Mouse (Mus musculus) midbrain, postnatal 0 days (tissue): ENCODE results near the gene Slc25a29. TPM values are rescaled to one million over a fixed set of nuclear protein-coding genes. Genes with fewer than 3 reads are reported as not detected.
A peak's percentile ranks its signal among the peaks of the same experiment; 100 is the strongest.

ENCODE experiments used
- ATAC-seq: fragments of 200-750 bp; cut with Nextera tagmentation; 2 replicates; pipeline ENCODE4 v1.8.0; 2017; ENCODE audit warnings: moderate number of reproducible peaks, mild to moderate bottlenecking, moderate TSS enrichment, moderate library complexity; ENCODE audit not compliant: low FRiP score
- DNase-seq: peaks from one replicate; pipeline ENCODE4 v3.0.0-alpha.2; 2015; ENCODE audit warnings: low spot score
- H3K27ac ChIP-seq: fragments of 300-500 bp; sonication (generic); 2 replicates; pipeline ENCODE4 v1.5.1; 2014; ENCODE audit warnings: low read depth, mild to moderate bottlenecking, low read length, mixed read lengths
- H3K27me3 ChIP-seq: fragments of 300-500 bp; sonication (generic); 2 replicates; pipeline ENCODE4 v1.6.1; 2014; ENCODE audit warnings: low read length, control low read depth, mixed read lengths; ENCODE audit not compliant: insufficient read depth
- H3K36me3 ChIP-seq: fragments of 300-500 bp; sonication (generic); 2 replicates; pipeline ENCODE4 v1.6.1; 2014; ENCODE audit warnings: low read length, control low read depth, mixed read lengths; ENCODE audit not compliant: insufficient read depth
- H3K4me1 ChIP-seq: fragments of 300-500 bp; sonication (generic); 2 replicates; pipeline ENCODE4 v1.6.1; 2014; ENCODE audit warnings: mild to moderate bottlenecking, control low read depth, antibody characterized with exemption, low read length, mixed read lengths; ENCODE audit not compliant: insufficient read depth
- H3K4me2 ChIP-seq: fragments of 300-500 bp; sonication (generic); 2 replicates; pipeline ENCODE4 v1.6.1; 2014; ENCODE audit warnings: low read depth, mild to moderate bottlenecking, low read length, mixed read lengths; ENCODE audit not compliant: poor library complexity, severe bottlenecking
- H3K4me3 ChIP-seq: fragments of 300-500 bp; sonication (generic); 2 replicates; pipeline ENCODE4 v1.5.1; 2014; ENCODE audit warnings: low read depth, mild to moderate bottlenecking, low read length, moderate library complexity
- H3K9ac ChIP-seq: fragments of 300-500 bp; sonication (generic); replicated peaks from 2 replicates; pipeline ENCODE4 v1.6.1; 2014; ENCODE audit warnings: mild to moderate bottlenecking, low read length, moderate library complexity, mixed read lengths; ENCODE audit not compliant: poor library complexity, severe bottlenecking
- H3K9me3 ChIP-seq: fragments of 300-500 bp; sonication (generic); 2 replicates; pipeline ENCODE4 v1.6.1; 2016; ENCODE audit warnings: low read length, control low read depth
- CTCF ChIP-seq: IDR thresholded peaks from 2 replicates; pipeline ENCODE4 v1.5.1; 2016; ENCODE audit warnings: antibody characterized with exemption, mild to moderate bottlenecking
- WGBS: fragments of 180-500 bp; shearing (Covaris S2); extraction: QIAGEN DNeasy Blood & Tissue Kit; methylation state at CpG from one replicate; pipeline ENCODE4 v1.1.7; 2014; 5-methylcytosine and 5-hydroxymethylcytosine counted together
- microRNA counts: library from miRNA; unstranded; fragments of <30 nt; microRNA quantifications from one replicate; lab custom pipeline; 2015
- microRNA-seq: library from miRNA; unstranded; fragments of <30 nt; microRNA quantifications from one replicate; pipeline ENCODE4, GENCODE M21; 2016; ENCODE audit warnings: borderline number of aligned reads
- polyA plus RNA-seq: library from polyadenylated mRNA; unstranded; fragments of >200 nt; fragmentation: Nextera tagmentation; extraction: Ambion mirVana; gene quantifications from 2 replicates; pipeline ENCODE4 v1.2.1, GENCODE M21; 2015
- total RNA-seq: library from RNA; depleted of rRNA; stranded (reverse); fragments of >200 nt; gene quantifications from 2 replicates; pipeline ENCODE4 v1.2.3, GENCODE M21; 2014; rRNA removed

Slc25a29 gene
- total and polyA plus RNA-seq, 2 experiments from 2014 or later, result 14.6 to 20.1 TPM

GRCm38 (mm10) chr12:108780108-108780877 lies 55.4 kb downstream of the Slc25a29 start:
- 97% methylated on average over 7 of the region's 7 CpGs for WGBS
- ATAC-seq (no peak), DNase-seq (no peak)
- no peak overlapping the region for H3K27ac ChIP-seq
- H3K4me1 ChIP-seq, result no peaks in the 10 kb centered on the region
- H3K27me3 ChIP-seq, result no peaks in the 10 kb centered on the region
- H3K9ac ChIP-seq, result no peak overlapping the region
- no peaks in the 10 kb centered on the region for H3K36me3 ChIP-seq
- H3K4me3 ChIP-seq, result no peak overlapping the region
- no peaks in the 10 kb centered on the region for H3K9me3 ChIP-seq
- no peak overlapping the region for H3K4me2 ChIP-seq
- no peak for TF ChIP-seq CTCF

MicroRNA genes within 50 kb of the gene (microRNA counts, 519-probe panel; counts per million panel counts)
- 528 counts per million, percentile 58 among the panel's probes with 10 or more counts for microRNA mmu-miR-345-3p (lab: Ali Mortazavi, UCI)
- microRNA mmu-miR-345-5p (lab: Ali Mortazavi, UCI), result 3,013 counts per million, percentile 70 among the panel's probes with 10 or more counts

Small RNA genes lying within 50 kb of the gene (microRNA-seq; reads per million reads assigned to microRNA genes)
- 130 reads per million, percentile 48 among the genes with 10 or more reads in this experiment for gene Mir345

Other genes with a start within 250 kb of the Slc25a29 start
- 0.71 and 2.1 TPM in 2 replicates for gene Degs2, start 133.6 kb downstream of the Slc25a29 start, total RNA-seq
- 1.1 and 1.4 TPM in 2 replicates for gene Degs2, start 133.6 kb downstream of the Slc25a29 start, polyA plus RNA-seq
- 35.4 and 38.3 TPM in 2 replicates for gene Yy1, start 42.9 kb downstream of the Slc25a29 start, total RNA-seq
- 7.4 and 9.2 TPM in 2 replicates for gene Yy1, start 42.9 kb downstream of the Slc25a29 start, polyA plus RNA-seq
- gene Slc25a47, start 163 bp upstream of the Slc25a29 start, total RNA-seq, result 8.6 and 13.2 TPM in 2 replicates
- gene Slc25a47, start 163 bp upstream of the Slc25a29 start, polyA plus RNA-seq, result 5.7 and 5.9 TPM in 2 replicates
- gene Wdr25, start 57.7 kb upstream of the Slc25a29 start, total RNA-seq, result 5.2 and 6.5 TPM in 2 replicates
- 5.1 and 6.1 TPM in 2 replicates for gene Wdr25, start 57.7 kb upstream of the Slc25a29 start, polyA plus RNA-seq
- 108 and 142 TPM in 2 replicates for gene Wars, start 58.3 kb upstream of the Slc25a29 start, total RNA-seq
- 97.3 and 99.1 TPM in 2 replicates for gene Wars, start 58.3 kb upstream of the Slc25a29 start, polyA plus RNA-seq
- 78.2 and 84.2 TPM in 2 replicates for gene Begain, start 232.3 kb upstream of the Slc25a29 start, total RNA-seq
- gene Begain, start 232.3 kb upstream of the Slc25a29 start, polyA plus RNA-seq, result 28.4 and 31.8 TPM in 2 replicates